Mouse (Mus musculus): ENCODE measurements around the gene Rab43.

DNA sequence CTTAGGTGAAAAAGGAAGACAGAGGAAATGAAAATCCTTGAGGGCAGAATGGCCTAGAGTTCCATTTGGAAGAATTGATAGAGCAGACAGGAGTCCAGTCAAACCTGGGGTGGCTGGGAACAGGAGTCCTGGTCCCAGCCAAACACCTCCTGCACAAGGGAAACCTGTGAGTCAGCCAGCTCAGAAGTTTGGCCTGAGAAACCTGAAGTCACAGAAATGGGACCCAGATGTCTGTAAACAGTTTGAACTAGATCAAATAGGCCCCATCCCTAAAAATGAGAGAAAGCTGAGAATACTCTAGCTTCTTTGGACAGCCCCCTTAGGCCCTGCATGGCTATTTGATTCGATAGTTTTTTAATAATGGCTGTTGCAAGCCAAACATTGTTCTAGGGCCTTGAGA lies 692 bp upstream of the Rab43 start:
- no peak for TF ChIP-seq CTCF (IDR thresholded peaks at IDR 0.05; ENCODE audit: borderline replicate concordance, insufficient read depth, low read depth, low read length)
- TF ChIP-seq POLR2A (IDR thresholded peaks at IDR 0.05; ENCODE audit: borderline replicate concordance, insufficient read depth, low read length) = no peak

Data from cerebellum, adult 2 months (tissue).